Mouse (Mus musculus): ENCODE data around the gene Cpn2. TPM values are rescaled to one million over a fixed set of nuclear protein-coding genes. Genes with fewer than 3 reads are reported as not detected.

Gene Cpn2
- 0.34 and 1.0 TPM in 2 replicates for polyA plus RNA-seq (2012; rRNA removed)

DNA sequence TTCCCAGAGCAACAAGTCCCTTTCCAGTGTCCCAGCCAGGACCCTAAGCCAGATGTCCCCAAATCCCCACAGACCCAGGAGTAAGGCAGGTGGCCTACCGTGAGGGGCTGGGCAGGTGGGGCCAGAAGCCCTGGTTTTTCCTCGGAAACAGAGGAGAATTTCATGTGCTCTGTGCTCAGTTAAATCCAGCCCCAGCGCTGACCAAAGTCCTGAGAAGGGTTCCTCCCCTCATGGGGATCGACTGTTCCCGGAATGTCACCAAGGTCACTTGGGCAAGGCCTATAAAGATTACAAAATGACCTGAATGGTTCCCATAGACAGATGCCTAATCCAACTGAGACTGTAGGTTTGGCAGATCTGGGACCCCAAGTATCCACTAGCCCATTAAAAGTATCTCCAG is at the start of gene Cpn2:
Cpn2 (minus strand) TSS at position 141 of the 400 bp plus-strand sequence.
- WGBS, result 76% methylated on average over 5 of the region's 5 CpGs
- H3K4me1 ChIP-seq (ENCODE audit: control insufficient read depth, insufficient read depth, low read length), result no peaks in the 10 kb centered on the region
- no peak for TF ChIP-seq CTCF (IDR thresholded peaks at IDR 0.05; ENCODE audit: insufficient read depth, low read length)
- no peak for TF ChIP-seq POLR2A (IDR thresholded peaks at IDR 0.05; ENCODE audit: borderline replicate concordance, extremely low read depth, low read depth, low read length)
- no peak for DNase-seq
- H3K4me3 ChIP-seq (replicated peaks; ENCODE audit: extremely low read depth, low read depth, low read length), result no peak within 1 kb of the TSS

DNA sequence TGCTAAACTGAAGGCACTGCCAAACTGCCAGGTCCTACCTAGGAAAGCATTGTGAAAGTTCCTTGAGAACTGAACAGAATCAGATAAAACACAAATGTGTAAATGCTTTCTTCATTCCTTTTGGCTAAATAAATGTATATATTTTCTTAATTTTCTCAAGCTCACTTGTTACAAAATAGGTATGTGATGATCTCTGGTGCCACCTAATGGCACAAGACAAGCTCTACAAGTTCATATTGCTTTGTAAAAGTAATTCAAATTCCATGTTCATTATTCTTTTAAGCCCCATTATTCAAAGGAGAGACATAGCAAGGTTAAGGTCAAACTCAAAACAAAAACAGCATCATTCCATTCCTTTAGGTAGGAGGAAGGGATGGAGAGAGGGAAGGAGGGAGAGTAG is 46.9 kb upstream of the Cpn2 start:
- TF ChIP-seq POLR2A (IDR thresholded peaks at IDR 0.05; ENCODE audit: borderline replicate concordance, extremely low read depth, low read depth, low read length), result no peak
- peak; percentile 31; the same call in 1 of the 2 replicates for TF ChIP-seq CTCF (IDR thresholded peaks at IDR 0.05; ENCODE audit: insufficient read depth, low read length)
- Histone ChIP-seq H3K4me1 (ENCODE audit: control insufficient read depth, insufficient read depth, low read length) (peaks cover 5% of the 10 kb centered on the region), H3K4me3 (replicated peaks; ENCODE audit: extremely low read depth, low read depth, low read length) (no peak overlapping the region)
- DNase-seq, result no peak

DNA sequence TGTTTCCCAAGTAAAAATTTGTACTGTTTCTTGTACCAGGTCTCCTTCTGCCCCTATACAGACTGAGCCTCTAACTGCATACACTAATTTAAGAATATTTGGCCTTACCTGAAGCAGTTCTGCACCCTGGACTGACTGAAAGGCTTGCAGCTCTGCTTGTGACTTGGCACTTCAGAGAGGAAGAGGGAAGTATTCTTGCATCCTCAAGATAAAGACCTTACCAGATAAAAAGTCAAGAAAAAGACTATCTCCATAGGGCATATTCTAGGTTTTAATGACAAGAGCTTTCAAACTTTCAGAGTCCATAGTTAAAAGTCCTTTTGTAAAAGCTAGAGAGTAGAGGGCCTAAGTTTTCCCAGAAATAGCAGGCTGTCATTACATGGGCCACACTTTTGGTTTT is 43.3 kb upstream of the Cpn2 start, which contains the start of gene Gp5:
Gp5 (minus strand) TSS at position 133 of the 400 bp plus-strand sequence.
- Histone ChIP-seq H3K4me3 (replicated peaks; ENCODE audit: extremely low read depth, low read depth, low read length) (peak within 1 kb of the TSS; percentile 16), H3K4me1 (ENCODE audit: control insufficient read depth, insufficient read depth, low read length) (peaks cover 10% of the 10 kb centered on the region)
- no peak for TF ChIP-seq POLR2A (IDR thresholded peaks at IDR 0.05; ENCODE audit: borderline replicate concordance, extremely low read depth, low read depth, low read length)
- TF ChIP-seq CTCF (IDR thresholded peaks at IDR 0.05; ENCODE audit: insufficient read depth, low read length), result no peak
- no peak for DNase-seq

DNA sequence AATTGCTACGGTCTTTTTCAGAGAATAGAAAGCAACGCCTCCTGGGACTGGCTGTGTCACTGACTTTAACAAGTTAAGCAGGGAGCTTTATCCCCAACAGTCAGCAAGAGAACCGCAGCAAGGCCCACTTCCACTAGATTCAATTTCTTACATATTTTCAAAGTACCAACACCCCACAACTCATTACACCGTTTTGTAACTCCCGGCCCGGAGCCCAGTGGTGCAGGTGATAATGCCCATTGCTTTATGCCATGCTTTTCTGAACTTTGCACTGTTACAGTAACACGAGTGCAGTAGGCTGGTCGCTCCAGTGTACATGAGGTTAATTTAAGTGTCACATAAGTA is 42.8 kb upstream of the Cpn2 start:
- WGBS, result 69% methylated on average over 8 of the region's 8 CpGs
- TF ChIP-seq POLR2A (IDR thresholded peaks at IDR 0.05; ENCODE audit: borderline replicate concordance, extremely low read depth, low read depth, low read length) (no peak), CTCF (IDR thresholded peaks at IDR 0.05; ENCODE audit: insufficient read depth, low read length) (no peak)
- H3K4me1 ChIP-seq (ENCODE audit: control insufficient read depth, insufficient read depth, low read length), result peaks cover 10% of the 10 kb centered on the region
- DNase-seq, result no peak
- no peak overlapping the region for H3K4me3 ChIP-seq (replicated peaks; ENCODE audit: extremely low read depth, low read depth, low read length)

DNA sequence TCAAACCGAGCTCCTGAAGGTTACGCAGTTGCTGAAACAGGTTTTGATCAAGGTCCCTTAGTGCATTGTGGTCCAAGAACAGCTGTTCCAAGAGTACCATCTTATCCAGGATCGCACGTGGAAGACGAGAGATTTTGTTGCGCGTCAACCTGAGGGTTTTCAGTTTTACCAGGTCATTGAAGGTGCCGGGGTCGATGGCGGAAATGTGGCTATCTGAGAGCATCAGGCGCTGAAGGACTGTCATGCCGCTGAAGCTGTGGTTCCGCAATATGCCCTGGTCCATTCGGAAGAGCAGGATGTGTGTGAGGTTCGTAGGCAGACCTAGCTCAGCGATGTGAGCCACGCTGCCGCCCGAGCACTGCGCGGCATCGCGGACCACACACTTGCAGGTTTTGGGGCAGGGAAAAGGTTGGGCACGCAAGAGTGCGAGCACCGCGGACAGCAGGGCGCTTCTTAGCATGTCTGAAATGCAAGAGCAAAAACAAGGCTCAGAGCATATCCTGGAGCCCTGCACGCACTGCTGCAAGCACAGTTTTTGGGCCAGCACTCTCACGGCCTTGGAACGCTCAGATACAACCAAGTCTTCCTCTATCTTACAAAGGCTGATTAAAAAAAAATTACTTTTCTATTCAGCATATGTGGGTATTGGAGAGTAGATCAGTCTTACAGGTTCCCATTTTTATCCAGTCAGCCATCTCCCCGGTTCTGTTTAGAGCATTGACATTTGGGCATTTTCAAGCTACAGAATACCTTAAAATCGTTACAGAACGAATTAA is 42.3 kb upstream of the Cpn2 start:
- H3K4me1 ChIP-seq (ENCODE audit: control insufficient read depth, insufficient read depth, low read length), result peaks cover 10% of the 10 kb centered on the region
- WGBS, result 12% methylated on average over 34 of the region's 34 CpGs
- TF ChIP-seq CTCF (IDR thresholded peaks at IDR 0.05; ENCODE audit: insufficient read depth, low read length) (no peak), POLR2A (IDR thresholded peaks at IDR 0.05; ENCODE audit: borderline replicate concordance, extremely low read depth, low read depth, low read length) (no peak)
- peak; percentile 13 for DNase-seq
- H3K4me3 ChIP-seq (replicated peaks; ENCODE audit: extremely low read depth, low read depth, low read length), result peak overlapping the region; percentile 16

DNA sequence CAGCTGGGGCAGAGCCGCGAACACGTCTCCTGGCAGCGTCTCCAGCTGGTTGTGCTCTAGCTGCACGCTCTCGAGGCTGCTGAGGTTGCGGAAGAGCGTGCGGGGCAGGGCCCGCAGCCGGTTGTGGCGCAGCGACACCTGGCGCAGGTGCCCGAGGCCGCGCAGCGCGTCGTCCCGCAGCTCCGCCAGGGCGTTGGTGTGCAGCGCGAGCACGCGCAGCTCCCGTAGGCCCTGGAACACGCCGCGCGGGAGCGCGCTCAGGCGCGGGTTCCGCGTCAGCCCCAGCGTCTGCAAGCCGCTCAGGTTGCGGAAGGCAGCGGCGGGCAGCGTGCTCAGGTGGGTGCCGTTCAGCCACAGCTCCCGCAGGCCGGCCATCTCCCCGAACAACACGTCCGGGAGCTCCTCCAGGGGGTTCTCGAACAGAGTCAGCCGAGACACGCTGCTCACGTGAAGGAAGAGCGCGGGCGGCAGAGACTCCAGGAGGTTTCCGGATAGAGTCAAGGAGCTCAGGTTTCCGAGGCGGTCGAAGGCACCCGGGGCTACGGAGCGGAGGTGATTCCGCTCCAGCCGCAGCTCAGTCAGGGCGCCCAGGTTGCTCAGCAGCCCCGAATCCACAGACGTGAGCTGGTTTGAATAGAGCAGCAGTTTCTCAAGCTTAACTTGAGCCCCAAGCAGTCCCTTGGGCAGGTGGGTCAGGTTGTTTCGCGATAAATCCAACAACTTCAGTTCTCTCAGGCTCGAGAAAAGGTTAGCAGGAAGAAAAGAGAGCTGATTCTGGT is 41.5 kb upstream of the Cpn2 start:
- Histone ChIP-seq H3K4me1 (ENCODE audit: control insufficient read depth, insufficient read depth, low read length) (peaks cover 10% of the 10 kb centered on the region), H3K4me3 (replicated peaks; ENCODE audit: extremely low read depth, low read depth, low read length) (peak overlapping the region; percentile 43)
- DNase-seq, result peak; percentile 30
- WGBS, result 2% methylated on average over 72 of the region's 72 CpGs
- TF ChIP-seq CTCF (IDR thresholded peaks at IDR 0.05; ENCODE audit: insufficient read depth, low read length), result no peak
- no peak for TF ChIP-seq POLR2A (IDR thresholded peaks at IDR 0.05; ENCODE audit: borderline replicate concordance, extremely low read depth, low read depth, low read length)

DNA sequence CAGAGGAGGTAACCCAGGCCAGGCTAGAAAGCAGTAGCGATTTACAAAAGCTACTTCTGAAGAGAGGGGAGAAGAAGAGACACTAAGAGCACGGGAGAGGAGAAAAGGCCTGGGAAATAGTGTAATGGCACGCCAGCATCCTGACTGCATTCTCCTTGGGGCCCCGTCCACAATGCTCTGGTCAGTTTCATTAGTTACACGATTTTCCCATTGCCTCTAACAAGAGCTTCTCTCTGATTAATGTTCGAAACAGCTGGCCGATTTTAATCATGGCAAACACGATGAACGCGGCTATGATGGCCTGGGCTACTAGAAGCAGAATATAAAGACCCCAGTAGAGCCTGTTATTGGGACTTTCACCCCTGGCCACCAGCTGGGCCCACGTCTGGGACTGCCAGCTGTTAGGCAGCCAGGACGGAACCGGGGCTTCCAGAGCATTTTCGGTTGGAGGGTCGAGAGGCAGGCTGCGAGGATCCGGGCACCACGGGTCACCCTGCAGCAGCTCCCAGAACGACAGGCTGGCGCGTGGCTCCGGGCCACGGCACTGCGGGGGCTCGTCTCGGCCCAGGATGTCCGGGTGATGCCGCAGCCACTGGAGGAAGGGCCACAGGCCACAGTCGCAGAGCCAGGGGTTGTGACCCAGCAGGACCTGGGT is 40.8 kb upstream of the Cpn2 start:
- DNase-seq, result peak; percentile 11
- peak overlapping the region; percentile 41 for H3K4me3 ChIP-seq (replicated peaks; ENCODE audit: extremely low read depth, low read depth, low read length)
- H3K4me1 ChIP-seq (ENCODE audit: control insufficient read depth, insufficient read depth, low read length), result peaks cover 10% of the 10 kb centered on the region
- TF ChIP-seq POLR2A (IDR thresholded peaks at IDR 0.05; ENCODE audit: borderline replicate concordance, extremely low read depth, low read depth, low read length) (no peak), CTCF (IDR thresholded peaks at IDR 0.05; ENCODE audit: insufficient read depth, low read length) (no peak)
- WGBS, result 20% methylated on average over 29 of the region's 29 CpGs

DNA sequence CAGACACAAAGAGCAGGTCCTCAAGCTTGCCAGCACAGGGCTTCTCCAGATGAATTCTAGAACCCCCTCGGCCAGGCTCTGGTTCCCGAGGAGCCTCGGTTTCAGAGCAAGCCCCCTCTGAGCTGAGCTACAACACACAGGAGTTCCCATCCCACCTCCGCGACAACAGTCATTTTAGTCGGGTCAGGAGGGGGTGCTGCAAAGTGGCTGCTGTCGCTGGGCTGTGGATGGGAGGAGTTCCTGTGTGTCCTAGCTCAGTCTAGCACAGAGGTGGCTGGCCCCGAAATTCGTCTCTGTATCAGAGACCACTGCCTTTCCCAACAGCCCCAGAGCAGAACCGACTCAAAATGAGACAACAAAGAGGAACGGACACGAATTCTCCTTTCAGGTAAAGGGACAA is 40.0 kb upstream of the Cpn2 start:
- no peak overlapping the region for H3K4me3 ChIP-seq (replicated peaks; ENCODE audit: extremely low read depth, low read depth, low read length)
- DNase-seq, result no peak
- TF ChIP-seq CTCF (IDR thresholded peaks at IDR 0.05; ENCODE audit: insufficient read depth, low read length), result no peak
- peaks cover 10% of the 10 kb centered on the region for H3K4me1 ChIP-seq (ENCODE audit: control insufficient read depth, insufficient read depth, low read length)
- WGBS, result 61% methylated on average over 12 of the region's 12 CpGs

DNA sequence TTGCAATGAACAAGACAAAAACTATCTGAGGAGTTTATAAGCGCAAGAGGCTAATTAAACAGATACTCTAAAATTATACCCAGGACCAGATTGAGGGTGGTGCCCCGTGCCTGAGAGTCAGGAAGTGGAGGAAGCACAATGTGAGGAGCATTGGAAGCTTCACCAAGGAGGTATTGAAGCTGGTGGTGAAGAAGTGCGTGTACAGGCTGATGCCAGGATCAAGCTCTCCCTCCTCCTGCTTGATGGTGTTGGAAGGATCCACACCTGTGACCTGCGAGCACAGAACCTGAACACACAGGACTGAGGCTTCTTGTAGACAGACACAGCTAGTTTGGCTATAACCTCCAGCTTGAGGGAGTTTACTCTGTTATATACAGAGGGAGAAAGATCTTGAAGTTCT is 38.8 kb upstream of the Cpn2 start:
- peaks cover 10% of the 10 kb centered on the region for H3K4me1 ChIP-seq (ENCODE audit: control insufficient read depth, insufficient read depth, low read length)

More for the DNA sequence above, 38.8 kb upstream of the Cpn2 start:
- no peak for DNase-seq
- no peak overlapping the region for H3K4me3 ChIP-seq (replicated peaks; ENCODE audit: extremely low read depth, low read depth, low read length)
- 85% methylated on average over 4 of the region's 4 CpGs for WGBS
- TF ChIP-seq CTCF (IDR thresholded peaks at IDR 0.05; ENCODE audit: insufficient read depth, low read length) (no peak), POLR2A (IDR thresholded peaks at IDR 0.05; ENCODE audit: borderline replicate concordance, extremely low read depth, low read depth, low read length) (no peak)
